Mouse (Mus musculus) embryonic facial prominence, embryonic 14.5 days (tissue): ENCODE measurements at regions not wholly inside any gene's neighbourhood (a gene's known extent, or its start where the extent isn't known, plus 50 kb on each side); places are given as distances from the start of the nearest gene placed in this dataset.

Experiments used
- ATAC-seq: fragments of 200-750 bp; cut with Nextera tagmentation; 2 replicates; pipeline ENCODE4 v1.8.0; 2017; ENCODE audit warnings: low read depth, moderate number of reproducible peaks, moderate TSS enrichment
- DNase-seq: peaks from one replicate; pipeline ENCODE4 v3.0.0-alpha.2; 2015; ENCODE audit warnings: low spot score
- H3K27ac ChIP-seq: fragments of 300-500 bp; sonication (generic); replicated peaks from 2 replicates; pipeline ENCODE4 v1.5.1; 2014; ENCODE audit warnings: low read depth, mild to moderate bottlenecking, low read length, moderate library complexity
- H3K27me3 ChIP-seq: fragments of 300-500 bp; sonication (generic); replicated peaks from 2 replicates; pipeline ENCODE4 v1.6.1; 2014; ENCODE audit warnings: low read length; ENCODE audit not compliant: control insufficient read depth, insufficient read depth
- H3K36me3 ChIP-seq: fragments of 300-500 bp; sonication (generic); 2 replicates; pipeline ENCODE4 v1.6.1; 2014; ENCODE audit warnings: low read length, mixed read lengths; ENCODE audit not compliant: control insufficient read depth, insufficient read depth
- H3K4me1 ChIP-seq: fragments of 300-500 bp; sonication (generic); 2 replicates; pipeline ENCODE4 v1.6.1; 2014; ENCODE audit warnings: antibody characterized with exemption, low read length; ENCODE audit not compliant: control insufficient read depth, insufficient read depth
- H3K4me2 ChIP-seq: fragments of 300-500 bp; sonication (generic); 2 replicates; pipeline ENCODE4 v1.6.1; 2014; ENCODE audit warnings: low read depth, mild to moderate bottlenecking, low read length, moderate library complexity, mixed read lengths
- H3K4me3 ChIP-seq: fragments of 300-500 bp; sonication (generic); 2 replicates; pipeline ENCODE4 v1.5.1; 2014; ENCODE audit warnings: low read depth, mild to moderate bottlenecking, low read length
- H3K9ac ChIP-seq: fragments of 300-500 bp; sonication (generic); 2 replicates; pipeline ENCODE4 v1.6.1; 2014; ENCODE audit warnings: low read depth, mild to moderate bottlenecking, low read length, moderate library complexity, mixed read lengths
- H3K9me3 ChIP-seq: fragments of 300-500 bp; sonication (generic); 2 replicates; pipeline ENCODE4 v1.6.1; 2016; ENCODE audit warnings: low read length; ENCODE audit not compliant: control insufficient read depth
- WGBS: fragments of 180-500 bp; shearing (Covaris S2); extraction: QIAGEN DNeasy Blood & Tissue Kit; methylation state at CpG from one replicate; pipeline ENCODE4 v1.1.7; 2014; 5-methylcytosine and 5-hydroxymethylcytosine counted together

DNA sequence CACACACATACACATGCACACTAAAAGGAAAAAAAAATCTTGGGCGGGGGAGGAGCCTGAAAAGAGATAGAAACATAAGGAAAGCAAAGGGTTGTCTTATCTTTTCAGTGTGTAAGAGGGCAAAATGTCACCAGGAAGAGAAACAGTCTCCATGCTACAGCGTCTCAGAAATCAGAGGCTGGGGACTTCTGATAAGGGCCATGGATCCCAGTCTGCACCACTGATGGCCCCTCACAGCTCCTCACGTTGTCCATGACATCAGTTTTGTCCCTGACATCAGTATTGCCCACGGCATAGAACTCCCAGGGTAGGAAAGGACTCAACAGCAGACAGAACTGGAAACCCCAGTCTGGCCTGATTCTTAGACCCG lies 135.0 kb downstream of the 2410131K14Rik start:
- H3K27me3 ChIP-seq = no peaks in the 10 kb centered on the region
- H3K9me3 ChIP-seq = no peaks in the 10 kb centered on the region
- ATAC-seq = no peak
- peak overlapping the region; percentile 61 for H3K4me2 ChIP-seq
- H3K36me3 ChIP-seq = no peaks in the 10 kb centered on the region
- peak overlapping the region; percentile 65; the same call in 1 of the 2 replicates for H3K27ac ChIP-seq
- WGBS = 29% methylated on average over 5 of the region's 5 CpGs
- H3K4me3 ChIP-seq = peak overlapping the region; percentile 36
- H3K9ac ChIP-seq = no peak overlapping the region
- no peak for DNase-seq
- H3K4me1 ChIP-seq = peaks cover 30% of the 10 kb centered on the region

DNA sequence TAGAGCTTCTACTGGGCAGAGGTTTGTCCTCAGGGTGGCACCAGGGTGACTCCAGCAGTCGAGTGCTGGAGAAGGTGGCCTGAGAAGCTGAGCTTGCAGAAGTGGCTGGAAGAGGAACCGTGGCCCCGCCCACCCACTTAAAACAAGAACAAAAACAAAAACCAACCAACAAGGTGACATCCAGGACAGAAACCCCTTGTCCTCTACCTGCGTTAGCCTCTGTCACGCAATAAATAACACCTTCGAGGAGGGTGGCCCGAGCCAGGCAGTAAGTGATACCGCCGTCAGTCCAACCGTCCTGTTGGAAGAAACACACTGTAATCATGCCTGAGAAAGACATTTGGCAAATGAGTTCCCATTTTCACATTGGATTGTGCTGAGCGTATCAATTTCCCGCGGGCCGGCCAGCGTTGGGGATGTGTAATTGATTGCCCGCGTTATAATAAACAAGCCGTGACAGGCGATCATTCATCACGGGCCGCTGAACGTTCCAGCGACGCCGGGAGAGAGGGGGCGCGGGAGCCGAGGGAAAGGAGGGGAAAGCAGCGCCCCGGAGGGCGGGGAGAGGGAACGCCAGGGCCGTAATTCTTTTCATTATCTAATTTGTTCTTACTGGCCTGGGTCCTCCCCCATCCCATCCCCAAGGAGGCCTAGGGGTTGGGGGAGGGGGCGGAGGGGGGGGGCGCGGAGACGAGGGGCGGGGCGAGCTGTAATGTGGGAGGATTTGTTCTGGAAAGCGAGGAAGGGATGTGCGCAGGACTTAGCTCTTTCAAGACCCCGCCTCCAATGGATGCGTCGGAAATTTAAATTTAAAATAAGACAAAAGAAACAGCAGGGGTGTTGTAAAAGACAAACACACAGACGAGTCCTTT lies 135.6 kb downstream of the 2410131K14Rik start:
- Histone ChIP-seq H3K4me3 (peak overlapping the region; percentile 36), H3K9ac (peak overlapping the region; percentile 47), H3K4me1 (peaks cover 28% of the 10 kb centered on the region), H3K27me3 (no peaks in the 10 kb centered on the region), H3K4me2 (peak overlapping the region; percentile 61), H3K36me3 (no peaks in the 10 kb centered on the region), H3K9me3 (no peaks in the 10 kb centered on the region), H3K27ac (peak overlapping the region; percentile 65)
- ATAC-seq = peak; percentile 75
- DNase-seq = peak; percentile 90
- WGBS = under 1% methylated on average over 43 of the region's 45 CpGs

DNA sequence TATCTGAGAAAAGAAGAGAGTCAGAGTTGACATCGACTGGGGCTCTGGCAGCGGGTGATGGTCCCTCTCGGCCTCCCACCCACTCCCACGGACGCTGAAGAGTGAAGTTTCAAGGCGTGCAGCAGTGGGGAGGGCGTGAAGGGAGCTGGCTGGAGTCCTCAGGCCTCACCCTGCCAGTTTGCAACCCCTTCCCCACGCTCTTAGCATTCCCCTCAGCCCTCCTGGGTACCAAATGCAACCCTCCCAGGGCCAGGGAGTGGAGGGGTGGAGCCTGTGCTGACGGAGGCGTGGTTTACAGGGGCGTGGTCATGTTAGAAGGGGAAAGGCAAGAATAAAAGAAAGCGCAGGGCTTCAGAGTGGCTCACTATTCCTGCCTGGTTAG lies 136.3 kb downstream of the 2410131K14Rik start:
- Histone ChIP-seq H3K27me3 (no peaks in the 10 kb centered on the region), H3K36me3 (no peaks in the 10 kb centered on the region), H3K27ac (peak overlapping the region; percentile 65), H3K9me3 (no peaks in the 10 kb centered on the region), H3K9ac (peak overlapping the region; percentile 47), H3K4me1 (peaks cover 28% of the 10 kb centered on the region), H3K4me3 (peak overlapping the region; percentile 36), H3K4me2 (peak overlapping the region; percentile 61)
- WGBS = under 1% methylated on average over 11 of the region's 12 CpGs
- DNase-seq (peak; percentile 84), ATAC-seq (peak; percentile 70)

DNA sequence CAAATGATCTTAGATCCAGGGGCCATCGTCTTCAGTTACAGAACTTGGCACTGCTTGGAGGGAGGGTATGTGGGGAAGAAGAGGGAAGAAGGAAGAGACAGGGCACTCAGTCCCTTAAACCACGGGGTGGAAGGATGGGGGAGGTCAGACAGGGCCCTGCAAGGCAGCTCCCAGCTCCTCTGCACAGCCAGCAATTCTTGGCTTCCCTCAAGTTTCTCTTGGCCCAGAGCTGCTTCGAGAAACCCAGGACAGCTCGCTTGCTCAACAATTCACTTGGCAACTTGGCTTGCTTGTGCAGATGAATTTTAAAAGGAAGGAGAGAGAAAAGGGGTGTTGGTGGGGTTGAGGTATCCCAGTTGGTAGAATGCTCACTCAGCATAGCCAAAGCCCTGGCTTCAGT lies 141.1 kb downstream of the 2410131K14Rik start:
- H3K9ac ChIP-seq = no peak overlapping the region
- no peak for ATAC-seq
- peak; percentile 77 for DNase-seq
- H3K4me2 ChIP-seq = no peak overlapping the region
- peak overlapping the region; percentile 34 for H3K27ac ChIP-seq
- no peaks in the 10 kb centered on the region for H3K27me3 ChIP-seq
- 0 out of 2 replicates have a peak, but pooled peaks cover 6% of the 10 kb centered on the region for H3K4me1 ChIP-seq
- H3K9me3 ChIP-seq = 0 out of 2 replicates have a peak, but pooled peaks cover 10% of the 10 kb centered on the region
- WGBS = 73% methylated on average over 4 of the region's 4 CpGs
- no peak overlapping the region for H3K4me3 ChIP-seq
- H3K36me3 ChIP-seq = no peaks in the 10 kb centered on the region

DNA sequence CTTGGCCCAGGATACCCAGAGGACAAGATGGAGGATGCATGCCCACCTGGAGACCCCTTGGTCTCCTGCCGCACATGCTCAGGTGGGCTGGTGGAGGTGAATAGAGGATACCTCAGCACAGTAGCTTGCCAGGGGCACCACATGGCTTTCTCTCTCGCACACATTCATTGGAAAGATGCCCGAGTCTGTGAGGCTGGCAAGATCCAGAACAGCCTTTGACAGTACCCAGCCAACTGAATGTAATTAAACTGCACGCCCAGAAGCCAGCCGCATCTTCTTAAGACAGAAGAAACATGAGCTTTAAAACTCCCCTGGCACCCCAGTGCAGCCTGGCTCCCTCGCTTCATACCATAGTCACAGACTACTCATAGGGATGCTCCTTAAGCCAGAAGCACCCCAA lies 143.4 kb downstream of the 2410131K14Rik start:
- Histone ChIP-seq H3K4me1 (no peaks in the 10 kb centered on the region), H3K27me3 (no peaks in the 10 kb centered on the region), H3K27ac (no peak overlapping the region), H3K4me2 (no peak overlapping the region), H3K9me3 (0 out of 2 replicates have a peak, but pooled peaks cover 10% of the 10 kb centered on the region), H3K36me3 (no peaks in the 10 kb centered on the region), H3K4me3 (no peak overlapping the region), H3K9ac (no peak overlapping the region)
- ATAC-seq (no peak), DNase-seq (no peak)
- WGBS = 82% methylated on average over 6 of the region's 6 CpGs

DNA sequence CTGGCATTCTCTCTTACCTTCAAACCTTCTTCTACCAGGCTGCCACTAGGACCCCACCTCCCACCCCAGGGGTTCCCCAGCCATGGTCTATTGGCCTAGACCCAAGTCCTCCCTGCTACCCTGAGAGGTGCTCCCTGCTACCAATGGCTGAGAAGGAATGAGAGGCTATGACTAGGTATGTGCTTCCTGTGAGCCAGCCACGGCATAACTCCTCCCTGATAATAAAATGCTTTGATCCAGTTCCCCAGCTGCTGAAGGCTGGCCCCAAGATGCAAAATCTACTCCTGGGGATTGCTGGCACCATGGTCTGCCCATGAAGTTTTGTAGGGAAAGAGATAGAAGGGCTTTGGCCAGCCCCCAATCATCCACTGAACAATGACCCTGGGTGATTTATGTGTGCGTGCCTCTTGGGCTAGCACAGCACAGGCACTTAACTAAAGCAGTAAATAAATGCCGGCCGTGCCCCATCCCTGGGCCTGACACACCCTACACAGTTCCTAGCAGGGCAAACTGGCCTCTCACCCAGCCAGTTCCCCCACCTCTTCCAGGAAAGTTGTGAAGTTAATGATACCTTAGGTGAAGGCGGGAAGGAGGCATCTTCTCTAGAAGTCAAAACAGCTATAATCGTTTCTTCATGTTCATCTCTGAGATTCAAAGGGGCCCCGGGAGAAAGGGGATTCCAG lies 145.8 kb downstream of the 2410131K14Rik start:
- peaks cover under 1% of the 10 kb centered on the region; the same call in 1 of the 2 replicates for H3K4me1 ChIP-seq
- H3K9ac ChIP-seq = no peak overlapping the region
- H3K27me3 ChIP-seq = no peaks in the 10 kb centered on the region
- WGBS = 69% methylated on average over 7 of the region's 7 CpGs
- H3K27ac ChIP-seq = no peak overlapping the region
- 0 out of 2 replicates have a peak, but pooled peaks cover 10% of the 10 kb centered on the region for H3K9me3 ChIP-seq
- DNase-seq (no peak), ATAC-seq (no peak)
- H3K36me3 ChIP-seq = no peaks in the 10 kb centered on the region
- no peak overlapping the region for H3K4me2 ChIP-seq
- H3K4me3 ChIP-seq = no peak overlapping the region

DNA sequence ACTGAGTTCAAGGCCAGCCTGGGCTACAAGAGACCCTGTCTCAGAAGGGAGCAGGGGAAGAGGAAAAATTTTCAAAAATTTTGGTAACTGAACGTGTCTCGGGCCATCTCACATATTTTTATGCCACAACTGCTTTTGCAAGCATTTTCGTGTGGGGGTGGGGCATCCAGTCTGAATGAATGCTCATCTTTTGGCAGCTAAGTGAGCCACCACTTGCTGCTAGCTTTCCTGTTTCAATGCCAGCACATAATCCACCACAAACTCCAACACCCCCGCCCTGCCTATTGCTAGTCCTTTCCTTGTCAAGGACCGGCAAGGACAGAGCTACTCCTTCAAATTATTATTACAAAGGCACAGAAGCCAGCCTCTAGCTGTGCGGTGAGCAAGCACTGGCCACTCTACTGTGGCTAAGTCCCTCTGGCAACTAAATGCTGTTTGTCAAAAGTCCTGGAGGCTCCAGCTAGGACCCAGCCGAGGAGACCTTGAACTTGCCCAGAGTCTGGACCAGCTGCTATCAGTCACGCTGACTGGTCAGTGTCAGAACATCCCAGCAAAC lies 148.0 kb downstream of the 2410131K14Rik start:
- Histone ChIP-seq H3K9ac (no peak overlapping the region), H3K36me3 (no peaks in the 10 kb centered on the region), H3K4me1 (peaks cover 8% of the 10 kb centered on the region), H3K4me2 (no peak overlapping the region), H3K4me3 (no peak overlapping the region), H3K27ac (no peak overlapping the region), H3K27me3 (peaks cover 4% of the 10 kb centered on the region; the same call in 1 of the 2 replicates), H3K9me3 (0 out of 2 replicates have a peak, but pooled peaks cover 10% of the 10 kb centered on the region)
- WGBS = 84% methylated on average over 8 of the region's 8 CpGs
- no peak for ATAC-seq
- DNase-seq = peak; percentile 20

DNA sequence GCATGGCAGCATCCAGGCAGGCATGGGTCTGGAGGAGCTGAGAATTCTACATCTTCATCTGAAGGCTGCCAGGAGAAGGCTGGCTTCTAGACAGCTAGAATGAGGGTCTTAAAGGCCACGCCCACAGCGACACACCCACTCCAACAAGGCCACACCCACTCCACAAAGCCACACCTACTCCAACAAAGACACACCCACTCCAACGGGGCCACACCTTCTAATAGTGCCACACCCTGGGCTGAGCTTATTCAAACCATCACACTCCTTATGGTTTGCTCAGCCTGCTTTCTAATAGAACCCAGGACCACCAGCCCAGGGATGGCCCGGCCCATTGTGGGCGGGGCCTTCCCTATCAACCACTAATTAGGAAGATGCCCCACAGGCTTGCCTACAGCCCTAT lies 149.0 kb downstream of the 2410131K14Rik start:
- no peak overlapping the region for H3K27ac ChIP-seq
- peaks cover 4% of the 10 kb centered on the region; the same call in 1 of the 2 replicates for H3K27me3 ChIP-seq
- H3K4me1 ChIP-seq = peaks cover 8% of the 10 kb centered on the region
- 0 out of 2 replicates have a peak, but pooled peaks cover 10% of the 10 kb centered on the region for H3K9me3 ChIP-seq
- 56% methylated on average over 4 of the region's 5 CpGs for WGBS
- ATAC-seq (no peak), DNase-seq (no peak)
- H3K36me3 ChIP-seq = no peaks in the 10 kb centered on the region
- no peak overlapping the region for H3K9ac ChIP-seq
- H3K4me2 ChIP-seq = no peak overlapping the region
- H3K4me3 ChIP-seq = no peak overlapping the region
